9 mouse cellular contexts compared by ENCODE assay signal in the genomic region with DNA sequence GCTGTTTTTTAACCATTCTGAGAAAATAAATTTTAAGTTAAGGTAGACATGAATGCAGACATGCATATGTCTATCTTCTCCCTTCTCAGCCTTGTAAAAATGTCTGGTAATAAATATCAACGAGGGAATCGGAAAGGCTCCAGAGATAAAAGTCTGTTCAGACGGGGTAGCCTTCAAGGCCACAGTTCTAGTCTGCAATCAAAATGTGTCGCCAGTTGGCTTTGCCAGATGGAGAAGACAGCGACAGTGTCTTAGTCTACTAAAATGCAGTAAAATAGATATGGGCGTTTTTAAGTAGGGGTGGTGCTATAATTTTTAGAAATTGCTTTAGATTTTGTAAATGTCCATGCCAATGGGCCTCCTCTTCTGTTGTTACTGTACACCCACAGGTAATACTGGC. TPM values are rescaled to one million over a fixed set of nuclear protein-coding genes. Genes with fewer than 3 reads are reported as not detected.
A peak's percentile ranks its signal among the peaks of the same experiment; 100 is the strongest.
DNase-seq lines count a peak whose midpoint lies in the region; ATAC-seq lines count a peak whose summit lies in the region.
"Had no signal": no experiment of that assay in that cellular context is flagged by ENCODE, and none has a peak within 500 bp of the region (broad histone marks: within the 10 kb centered on the region; RNA-seq: fewer than 3 reads in every experiment).

No protein-coding gene starts in this region.

- peak overlapping the region; percentile 92 for H3K4me3 ChIP-seq in embryonic facial prominence, embryonic 12.5 days
- H3K4me3 ChIP-seq in intestine, embryonic 15.5 days (replicated peaks) = peak overlapping the region; percentile 23
- peak overlapping the region; percentile 26 for H3K4me3 ChIP-seq in neural tube, embryonic 12.5 days

- peak; percentile 23 for DNase-seq in layer of hippocampus, adult 9-11 months
- DNase-seq in layer of hippocampus, adult 9-10 months (ENCODE audit: low spot score) = no peak
- no peak for DNase-seq in spleen, postnatal 36 days (ENCODE audit: low spot score in 2 of 2)
- no peak for DNase-seq in testis, postnatal 10 days (ENCODE audit: low spot score)
- DNase-seq in adrenal gland, adult 8-10 months = no peak
- DNase-seq: kidney, adult 2 months had no signal

- no peaks in the 10 kb centered on the region for H3K27me3 ChIP-seq in embryonic facial prominence, embryonic 12.5 days
- no peaks in the 10 kb centered on the region for H3K27me3 ChIP-seq in intestine, embryonic 15.5 days (replicated peaks)
- no peaks in the 10 kb centered on the region for H3K27me3 ChIP-seq in neural tube, embryonic 12.5 days (replicated peaks)

- no peak for ATAC-seq in embryonic facial prominence, embryonic 12.5 days (ENCODE audit: insufficient number of reproducible peaks, insufficient read depth, low FRiP score, low TSS enrichment)
- ATAC-seq in intestine, embryonic 15.5 days = no peak
- ATAC-seq in neural tube, embryonic 12.5 days (ENCODE audit: low FRiP score, low read depth) = no peak

- no peak overlapping the region for H3K27ac ChIP-seq in embryonic facial prominence, embryonic 12.5 days
- H3K27ac ChIP-seq in intestine, embryonic 15.5 days = no peak overlapping the region
- H3K27ac ChIP-seq in neural tube, embryonic 12.5 days = no peak overlapping the region

- no peaks in the 10 kb centered on the region for H3K9me3 ChIP-seq in embryonic facial prominence, embryonic 12.5 days
- no peaks in the 10 kb centered on the region for H3K9me3 ChIP-seq in intestine, embryonic 15.5 days
- no peaks in the 10 kb centered on the region for H3K9me3 ChIP-seq in neural tube, embryonic 12.5 days

- H3K36me3 ChIP-seq in embryonic facial prominence, embryonic 12.5 days = peaks cover 13% of the 10 kb centered on the region; the same call in 1 of the 2 replicates
- peaks cover 3% of the 10 kb centered on the region; the same call in 1 of the 2 replicates for H3K36me3 ChIP-seq in intestine, embryonic 15.5 days
- peaks cover 7% of the 10 kb centered on the region for H3K36me3 ChIP-seq in neural tube, embryonic 12.5 days

- H3K4me2 ChIP-seq in embryonic facial prominence, embryonic 12.5 days (replicated peaks) = peak overlapping the region; percentile 70
- peak overlapping the region; percentile 62 for H3K4me2 ChIP-seq in intestine, embryonic 15.5 days (replicated peaks)
- H3K4me2 ChIP-seq in neural tube, embryonic 12.5 days (replicated peaks) = peak overlapping the region; percentile 84

- 64% methylated on average over 6 of the region's 6 CpGs for WGBS in embryonic facial prominence, embryonic 12.5 days
- WGBS in intestine, embryonic 15.5 days = 33% methylated on average over 6 of the region's 6 CpGs
- 54% methylated on average over 6 of the region's 6 CpGs for WGBS in neural tube, embryonic 12.5 days

- H3K9ac ChIP-seq in embryonic facial prominence, embryonic 12.5 days = no peak overlapping the region
- H3K9ac ChIP-seq in intestine, embryonic 15.5 days = no peak overlapping the region
- H3K9ac ChIP-seq in neural tube, embryonic 12.5 days = no peak overlapping the region

- H3K4me1 ChIP-seq in embryonic facial prominence, embryonic 12.5 days = peaks cover 29% of the 10 kb centered on the region
- peaks cover 19% of the 10 kb centered on the region for H3K4me1 ChIP-seq in intestine, embryonic 15.5 days (replicated peaks)
- peaks cover 32% of the 10 kb centered on the region for H3K4me1 ChIP-seq in neural tube, embryonic 12.5 days

RNA-seq across cellular contexts. Expression of gene Proser1, which starts 1.9 kb away (rescaled TPM):
- 24.6 and 26.2 TPM in 2 replicates for polyA plus RNA-seq in embryonic facial prominence, embryonic 12.5 days (2016; fragmentation: Nextera tagmentation; extraction: Ambion mirVana)
- 14.2 and 15.0 TPM in 2 replicates for polyA plus RNA-seq in intestine, embryonic 15.5 days (2015; fragmentation: Nextera tagmentation; extraction: Ambion mirVana)
- polyA plus RNA-seq in neural tube, embryonic 12.5 days (2016; fragmentation: Nextera tagmentation; extraction: Ambion mirVana) = 30.2 and 33.8 TPM in 2 replicates
- 10 to 100 TPM; 14.7 to 31.5 (median 22.8) TPM for total RNA-seq in adrenal gland, adult 8-10 months (2022)

RNA-seq across cellular contexts. Expression of gene Nhlrc3, which starts 2.2 kb away (rescaled TPM):
- polyA plus RNA-seq in embryonic facial prominence, embryonic 12.5 days (2016; fragmentation: Nextera tagmentation; extraction: Ambion mirVana) = 13.2 and 13.8 TPM in 2 replicates
- 14.8 and 16.0 TPM in 2 replicates for polyA plus RNA-seq in intestine, embryonic 15.5 days (2015; fragmentation: Nextera tagmentation; extraction: Ambion mirVana)
- polyA plus RNA-seq in neural tube, embryonic 12.5 days (2016; fragmentation: Nextera tagmentation; extraction: Ambion mirVana) = 10.6 and 11.9 TPM in 2 replicates
- total RNA-seq in adrenal gland, adult 8-10 months (2022) = 10 to 100 TPM; 11.0 to 17.8 (median 14.9) TPM

RNA-seq across cellular contexts. Expression of gene Stoml3, which starts 23.1 kb away (rescaled TPM):
- not detected in 2 replicates for polyA plus RNA-seq in embryonic facial prominence, embryonic 12.5 days (2016; fragmentation: Nextera tagmentation; extraction: Ambion mirVana)
- 0.09 and 0.15 TPM in 2 replicates for polyA plus RNA-seq in intestine, embryonic 15.5 days (2015; fragmentation: Nextera tagmentation; extraction: Ambion mirVana)
- polyA plus RNA-seq in neural tube, embryonic 12.5 days (2016; fragmentation: Nextera tagmentation; extraction: Ambion mirVana) = 0.14 TPM in 1 of 2 replicates, not detected in the other
- not detected for total RNA-seq in adrenal gland, adult 8-10 months (2022)

Comparison
In these comparisons a context has a peak if more than half of its experiments do, and no peak if none do; other contexts are left out.
1. H3K4me3 ChIP-seq: peak in every context shown above with its lines; median percentile 92 in embryonic facial prominence, embryonic 12.5 days; 26 in neural tube, embryonic 12.5 days; 23 in intestine, embryonic 15.5 days.